Mouse (Mus musculus): ENCODE measurements at regions not wholly inside any gene's neighbourhood (a gene's known extent, or its start where the extent isn't known, plus 50 kb on each side); places are given as distances from the start of the nearest gene placed in this dataset.

DNA sequence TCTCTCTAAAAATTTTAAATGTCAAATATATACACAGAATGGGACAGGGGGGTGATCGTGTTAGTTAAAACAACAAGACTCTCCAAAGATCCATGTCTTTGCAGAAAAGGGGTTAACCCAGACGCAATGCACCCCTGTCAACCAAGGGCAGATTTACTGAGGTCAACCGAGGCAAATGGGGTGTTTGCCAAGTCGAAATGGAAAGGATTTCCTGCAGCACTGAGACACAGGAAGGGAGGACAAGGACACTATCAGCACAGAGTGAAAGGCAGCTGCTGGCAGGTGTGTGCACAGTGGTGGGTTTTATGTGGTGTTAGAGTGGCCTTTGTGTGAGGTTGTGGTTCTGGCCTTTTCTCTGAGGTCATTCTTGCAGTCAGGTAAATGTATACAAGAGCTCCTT is 226.7 kb downstream of the Ankrd16 start:
- Histone ChIP-seq H3K27ac (no peak overlapping the region), H3K36me3 (ENCODE audit: inconsistent target) (no peaks in the 10 kb centered on the region), H3K4me3 (ENCODE audit: inconsistent target) (no peak overlapping the region), H3K79me2 (ENCODE audit: inconsistent target) (no peaks in the 10 kb centered on the region)
- WGBS (ENCODE audit: missing documents), result 13% methylated on average over 4 of the region's 4 CpGs

DNA sequence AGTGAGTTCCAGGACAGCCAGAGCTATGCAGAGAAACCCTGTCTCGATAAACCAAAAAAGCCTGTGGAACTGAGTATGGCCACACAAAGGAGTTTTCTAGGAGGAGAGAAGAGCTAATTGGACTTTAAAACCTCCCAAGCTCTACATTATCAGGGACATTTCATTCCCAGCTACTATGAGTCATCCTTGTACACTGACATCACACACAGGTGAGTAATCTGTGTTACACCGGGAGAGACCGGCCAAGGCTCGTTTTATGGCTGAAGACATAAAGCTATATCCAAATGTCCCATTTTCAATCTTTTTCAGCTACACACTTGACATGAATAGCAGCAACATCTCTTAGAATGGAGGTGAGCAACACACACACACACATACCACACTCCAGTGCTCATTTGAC is 229.5 kb downstream of the Ankrd16 start:
- Histone ChIP-seq H3K4me3 (ENCODE audit: inconsistent target) (no peak overlapping the region), H3K79me2 (ENCODE audit: inconsistent target) (no peaks in the 10 kb centered on the region), H3K27ac (no peak overlapping the region), H3K36me3 (ENCODE audit: inconsistent target) (no peaks in the 10 kb centered on the region)
- 96% methylated on average over 4 of the region's 4 CpGs for WGBS (ENCODE audit: missing documents)

DNA sequence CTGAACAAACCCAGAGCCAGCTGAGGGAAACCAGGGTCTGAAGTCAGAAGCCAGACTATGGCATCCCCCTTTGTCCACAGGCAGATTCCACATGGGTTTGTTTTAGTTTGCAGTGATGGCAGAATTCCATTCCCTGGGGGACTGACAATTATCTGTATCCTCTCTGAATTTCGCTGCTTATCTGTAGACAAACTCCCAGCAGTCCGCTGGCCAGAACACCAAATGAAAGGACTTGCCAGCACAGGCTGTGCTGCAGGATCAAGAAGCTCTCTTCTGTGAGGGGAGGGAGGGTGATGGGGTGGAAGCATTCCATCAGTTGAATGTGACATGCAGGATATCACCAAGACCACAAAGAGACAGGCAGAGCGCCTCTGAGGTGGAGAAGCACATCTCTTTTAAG is 233.8 kb downstream of the Ankrd16 start:
- Histone ChIP-seq H3K27ac (no peak overlapping the region), H3K4me3 (ENCODE audit: inconsistent target) (no peak overlapping the region), H3K36me3 (ENCODE audit: inconsistent target) (no peaks in the 10 kb centered on the region), H3K79me2 (ENCODE audit: inconsistent target) (no peaks in the 10 kb centered on the region)
- 85% methylated on average over 3 of the region's 3 CpGs for WGBS (ENCODE audit: missing documents)

DNA sequence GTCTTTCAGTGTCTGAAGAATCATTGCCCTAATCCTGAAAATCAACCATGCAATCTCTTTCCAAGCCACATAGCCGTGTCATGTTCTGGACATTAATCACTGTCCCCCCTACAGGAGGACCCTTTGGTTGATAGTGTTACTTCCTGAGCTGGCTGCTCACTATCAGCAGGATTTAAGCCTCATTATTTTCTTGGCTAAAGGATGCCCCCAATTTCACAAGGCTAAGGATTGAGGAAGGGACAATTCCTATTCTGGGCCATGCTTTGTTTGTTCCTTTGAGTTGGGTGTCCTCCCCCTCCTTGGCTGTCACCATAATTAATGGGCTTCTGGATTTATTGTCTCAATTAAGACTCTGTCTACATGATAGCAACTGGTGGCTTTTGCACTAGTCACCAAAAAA is 241.9 kb downstream of the Ankrd16 start:
- H3K79me2 ChIP-seq (ENCODE audit: inconsistent target), result no peaks in the 10 kb centered on the region
- H3K36me3 ChIP-seq (ENCODE audit: inconsistent target), result no peaks in the 10 kb centered on the region
- WGBS (ENCODE audit: missing documents), result 90% methylated on average over 1 of the region's 1 CpGs
- no peak overlapping the region for H3K27ac ChIP-seq
- no peak overlapping the region for H3K4me3 ChIP-seq (ENCODE audit: inconsistent target)

DNA sequence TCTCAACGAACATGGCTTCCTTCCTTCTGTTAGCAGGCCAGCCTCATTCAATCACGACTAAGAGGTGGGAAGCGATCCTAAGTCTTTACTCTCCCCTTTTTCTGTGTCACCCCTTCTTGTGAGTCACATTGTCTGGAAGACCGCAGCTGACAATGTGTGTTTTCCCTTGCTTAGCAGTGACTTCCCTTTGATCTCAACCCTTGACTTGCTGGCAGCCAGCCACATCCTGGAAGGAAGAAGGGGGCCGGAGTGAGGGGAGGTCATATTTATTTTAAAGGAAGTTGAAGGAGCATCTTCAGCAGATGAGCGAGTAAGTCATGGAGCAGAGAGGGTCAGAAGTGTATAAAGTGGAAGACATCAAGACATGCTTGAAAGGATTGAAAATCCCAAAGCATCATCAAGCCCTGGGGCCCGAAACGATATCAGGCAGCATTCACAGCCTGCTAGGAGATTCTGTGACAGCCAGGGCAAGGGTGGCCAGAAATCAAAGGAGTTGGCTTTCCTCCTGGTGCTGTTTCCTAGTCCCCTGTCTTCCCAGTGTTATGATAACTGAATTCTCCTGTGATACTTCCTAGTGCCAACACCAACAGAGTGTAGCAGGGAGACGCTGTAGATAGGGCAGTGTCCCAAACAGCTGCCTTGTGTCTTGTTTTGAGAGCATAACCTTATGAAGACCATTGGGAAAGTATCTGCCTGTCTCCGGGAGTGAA is 245.9 kb downstream of the Ankrd16 start:
- peak overlapping the region; percentile 79 for H3K27ac ChIP-seq
- no peak overlapping the region for H3K4me3 ChIP-seq (ENCODE audit: inconsistent target)
- no peaks in the 10 kb centered on the region for H3K79me2 ChIP-seq (ENCODE audit: inconsistent target)
- 28% methylated on average over 10 of the region's 10 CpGs for WGBS (ENCODE audit: missing documents)
- no peaks in the 10 kb centered on the region for H3K36me3 ChIP-seq (ENCODE audit: inconsistent target)

DNA sequence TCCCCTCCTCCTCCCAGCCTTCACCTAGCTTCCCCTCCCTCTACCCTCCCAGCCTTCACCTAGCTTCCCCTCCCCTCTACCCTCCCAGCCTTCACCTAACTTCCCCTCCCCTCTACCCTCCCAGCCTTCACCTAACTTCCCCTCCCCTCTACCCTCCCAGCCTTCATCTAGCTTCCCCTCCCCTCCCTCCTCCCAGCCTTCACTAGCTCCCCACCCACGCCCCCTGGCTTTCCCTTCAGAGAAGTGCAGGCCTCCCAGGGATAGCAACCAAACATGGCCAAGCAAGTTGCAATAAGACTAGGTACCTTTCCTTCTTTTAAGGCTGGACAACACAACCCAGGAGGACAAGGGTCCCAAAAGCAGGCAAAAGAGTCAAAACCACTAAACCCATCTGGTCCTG is 248.5 kb downstream of the Ankrd16 start:
- Histone ChIP-seq H3K36me3 (ENCODE audit: inconsistent target) (no peaks in the 10 kb centered on the region), H3K4me3 (ENCODE audit: inconsistent target) (no peak overlapping the region), H3K79me2 (ENCODE audit: inconsistent target) (no peaks in the 10 kb centered on the region), H3K27ac (no peak overlapping the region)
- WGBS (ENCODE audit: missing documents), result no CpG with 5 or more reads among the region's 1 CpGs

DNA sequence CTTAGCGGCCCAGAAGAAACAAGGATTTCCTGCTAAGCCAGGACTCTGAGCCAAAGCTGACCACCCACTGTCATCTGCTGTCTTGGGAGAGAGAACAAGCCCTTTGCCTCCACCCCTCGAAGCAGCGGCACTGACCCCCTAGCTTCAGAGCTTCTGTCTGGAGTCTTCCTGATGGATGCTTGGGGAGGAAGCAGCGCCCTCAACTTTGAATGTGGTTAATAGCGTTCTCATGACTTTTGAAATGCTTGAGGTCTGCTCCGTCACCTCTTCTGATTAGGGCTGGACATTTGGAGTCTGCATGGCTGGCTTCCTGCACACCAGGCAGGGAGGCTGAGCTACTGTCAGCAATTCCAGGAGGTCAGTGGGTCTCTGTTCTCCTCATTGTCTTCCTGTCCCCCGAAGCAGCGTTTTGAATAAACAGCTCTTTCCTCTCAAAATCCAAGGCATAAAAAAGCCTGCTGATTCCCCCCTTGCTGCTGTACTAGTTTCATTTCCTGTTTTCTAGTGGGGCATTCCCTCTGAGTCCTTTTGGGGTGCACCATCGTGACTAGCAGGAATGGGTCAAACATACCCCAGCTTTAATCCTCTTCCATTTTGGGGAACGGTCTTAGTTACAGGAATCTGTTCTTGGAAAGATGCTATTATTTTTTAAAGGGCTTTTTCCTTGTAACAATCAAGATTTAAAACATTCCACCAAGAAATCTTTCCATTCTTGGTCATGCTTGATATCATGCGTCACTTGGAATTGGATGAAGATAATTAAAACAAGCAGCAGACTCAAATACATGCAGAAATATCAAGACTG is 256.0 kb downstream of the Ankrd16 start:
- Histone ChIP-seq H3K36me3 (ENCODE audit: inconsistent target) (no peaks in the 10 kb centered on the region), H3K79me2 (ENCODE audit: inconsistent target) (no peaks in the 10 kb centered on the region), H3K4me3 (ENCODE audit: inconsistent target) (no peak overlapping the region), H3K27ac (peak overlapping the region; percentile 70)
- WGBS (ENCODE audit: missing documents), result 17% methylated on average over 11 of the region's 11 CpGs

DNA sequence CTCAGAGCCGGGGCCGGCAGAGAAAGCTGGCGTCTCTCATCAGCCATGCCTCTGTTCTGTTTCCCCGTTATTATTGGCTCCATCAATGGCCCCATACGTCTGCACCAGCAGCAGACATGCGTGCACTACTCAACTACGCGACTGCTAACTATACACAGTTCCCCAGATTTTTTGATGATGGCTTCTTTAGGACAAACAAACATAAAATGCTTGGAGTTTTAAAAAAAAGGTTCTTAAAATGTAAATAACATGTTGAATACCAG is 256.6 kb downstream of the Ankrd16 start:
- no peaks in the 10 kb centered on the region for H3K79me2 ChIP-seq (ENCODE audit: inconsistent target)
- no peak overlapping the region for H3K4me3 ChIP-seq (ENCODE audit: inconsistent target)
- H3K36me3 ChIP-seq (ENCODE audit: inconsistent target), result no peaks in the 10 kb centered on the region
- peak overlapping the region; percentile 70; the same call in 1 of the 2 replicates for H3K27ac ChIP-seq
- 95% methylated on average over 8 of the region's 8 CpGs for WGBS (ENCODE audit: missing documents)

DNA sequence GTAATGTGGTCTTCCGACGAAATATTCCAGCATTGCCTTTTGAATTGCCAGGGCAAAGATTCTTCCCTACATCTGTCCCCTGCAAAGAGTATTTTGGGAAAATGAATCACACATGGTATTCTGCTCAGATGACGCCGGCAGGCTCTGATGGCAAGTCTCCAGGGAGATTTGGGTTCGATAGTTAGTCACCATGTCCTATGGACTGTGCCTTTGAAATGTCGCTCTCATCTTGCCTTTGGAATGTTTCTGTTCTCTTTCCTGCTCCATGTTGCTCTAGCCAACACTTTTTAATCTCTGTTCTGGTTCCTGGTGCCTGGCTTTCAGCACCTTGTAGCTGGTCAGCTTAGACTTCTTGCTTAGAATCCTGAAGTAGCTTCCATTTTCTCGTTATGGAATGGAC is 252.3 kb downstream of the Itga8 start:
- WGBS (ENCODE audit: missing documents), result 95% methylated on average over 7 of the region's 7 CpGs
- Histone ChIP-seq H3K4me3 (ENCODE audit: inconsistent target) (no peak overlapping the region), H3K36me3 (ENCODE audit: inconsistent target) (no peaks in the 10 kb centered on the region)

DNA sequence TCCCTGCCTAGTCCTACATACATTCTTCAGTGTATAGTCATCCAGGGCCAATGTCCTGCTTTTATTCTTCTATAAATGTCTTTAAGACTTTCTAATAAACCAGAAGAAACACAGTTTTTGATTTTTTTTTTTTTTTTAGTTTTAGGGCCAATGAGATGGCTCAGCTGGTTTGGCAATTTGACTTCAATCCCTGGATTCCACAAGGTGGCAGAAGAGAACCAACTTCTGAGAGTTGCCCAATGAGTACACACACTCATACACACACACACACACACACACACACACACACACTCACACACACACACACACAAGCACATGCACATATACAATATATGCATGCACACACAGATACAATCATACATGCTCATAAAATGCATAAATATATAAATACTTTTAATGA is 251.8 kb downstream of the Itga8 start:
- Histone ChIP-seq H3K4me3 (ENCODE audit: inconsistent target) (no peak overlapping the region), H3K79me2 (ENCODE audit: inconsistent target) (no peaks in the 10 kb centered on the region), H3K27ac (no peak overlapping the region), H3K36me3 (ENCODE audit: inconsistent target) (no peaks in the 10 kb centered on the region)

More for the DNA sequence above, 252.3 kb downstream of the Itga8 start:
- H3K79me2 ChIP-seq (ENCODE audit: inconsistent target), result no peaks in the 10 kb centered on the region
- no peak overlapping the region for H3K27ac ChIP-seq

DNA sequence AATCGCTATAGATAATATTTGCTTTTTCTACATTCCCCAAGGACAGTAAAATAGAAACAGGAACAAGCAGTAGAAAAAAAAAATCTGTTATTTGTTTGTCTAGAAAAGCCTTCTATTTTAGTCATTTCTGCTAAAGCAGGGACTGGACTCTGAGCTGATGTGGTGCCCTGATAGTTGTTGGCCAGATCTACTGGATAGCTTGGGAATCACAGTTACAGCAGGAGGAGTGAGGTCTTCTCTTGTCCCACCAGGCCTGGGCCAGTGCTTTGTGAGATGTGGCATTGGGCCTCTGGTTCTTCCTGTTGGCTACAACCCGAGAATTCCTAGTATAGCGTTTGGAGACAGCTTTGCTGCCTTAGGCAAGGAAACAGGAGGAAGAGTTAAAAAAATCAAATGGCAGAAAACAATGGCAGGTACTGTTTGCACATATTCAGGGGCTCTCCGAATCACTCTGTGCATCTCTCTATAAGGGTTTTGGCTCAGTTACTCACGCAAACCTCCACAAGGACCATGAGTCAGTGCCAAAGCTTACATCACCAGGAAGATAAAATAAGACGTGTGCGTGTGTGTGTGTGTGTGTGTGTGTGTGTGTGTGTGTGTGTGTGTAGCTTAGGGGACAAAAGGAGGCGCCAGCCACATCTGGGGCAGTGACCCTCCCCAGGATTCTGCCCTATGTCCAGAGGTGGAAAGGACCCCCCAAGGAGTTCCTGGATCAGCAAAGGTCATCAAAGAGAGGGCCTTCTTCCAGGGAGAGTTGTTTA is 248.1 kb downstream of the Itga8 start:
- H3K79me2 ChIP-seq (ENCODE audit: inconsistent target), result no peaks in the 10 kb centered on the region
- H3K4me3 ChIP-seq (ENCODE audit: inconsistent target), result no peak overlapping the region
- WGBS (ENCODE audit: missing documents), result 51% methylated on average over 8 of the region's 8 CpGs
- H3K27ac ChIP-seq, result peak overlapping the region; percentile 87
- no peaks in the 10 kb centered on the region for H3K36me3 ChIP-seq (ENCODE audit: inconsistent target)

DNA sequence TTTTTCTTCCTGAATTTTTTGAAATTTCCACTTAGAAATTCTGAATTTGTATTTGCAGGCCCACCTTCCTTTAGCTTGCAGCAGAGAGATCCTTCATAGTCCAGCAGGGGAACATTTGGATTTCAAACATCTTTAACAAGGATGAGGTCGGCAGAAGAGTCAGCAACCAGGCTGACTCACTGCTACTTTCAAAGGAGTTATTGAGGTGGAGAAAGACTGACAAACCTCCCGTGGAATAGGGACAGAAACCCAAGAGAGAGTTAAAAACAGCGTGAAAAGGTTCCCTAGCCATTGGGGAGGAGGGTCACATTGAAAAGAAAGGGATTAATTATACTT is 247.6 kb downstream of the Itga8 start:
- Histone ChIP-seq H3K79me2 (ENCODE audit: inconsistent target) (no peaks in the 10 kb centered on the region), H3K27ac (peak overlapping the region; percentile 87), H3K4me3 (ENCODE audit: inconsistent target) (no peak overlapping the region), H3K36me3 (ENCODE audit: inconsistent target) (no peaks in the 10 kb centered on the region)
- WGBS (ENCODE audit: missing documents), result 77% methylated on average over 3 of the region's 3 CpGs
